Mouse (Mus musculus) gastrocnemius, adult 8-10 months (tissue): ENCODE measurements at regions not wholly inside any gene's neighbourhood (a gene's known extent, or its start where the extent isn't known, plus 50 kb on each side); places are given as distances from the start of the nearest gene placed in this dataset.

ENCODE experiments used
- DNase-seq, 2 experiments: peaks; one replicate each; pipeline ENCODE4 v3.0.0; 2022; ENCODE audit warnings: low spot score in 2 of 2

GRCm38 (mm10) chr3:147273446-147273845 lies 421.3 kb downstream of the Ttll7 start:
- no peak for DNase-seq

DNA sequence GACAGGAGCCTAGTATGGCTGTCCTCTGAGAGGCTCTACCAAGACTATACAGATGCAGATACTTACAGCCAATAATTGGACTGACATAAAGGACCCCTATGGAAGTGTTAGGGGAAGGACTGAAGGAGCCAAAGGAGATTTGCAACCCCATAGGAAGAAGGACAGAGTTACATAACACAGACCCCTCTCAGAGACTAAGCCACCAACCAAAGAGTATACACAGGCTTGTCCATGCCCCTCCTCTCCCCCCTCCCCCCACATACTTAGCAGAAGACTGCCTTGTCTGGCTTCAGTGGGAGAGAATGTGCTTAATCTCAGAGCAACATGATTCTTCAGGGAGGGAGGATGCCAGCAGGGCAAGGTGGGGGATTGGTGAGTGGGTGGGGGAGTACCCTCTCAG lies 426.4 kb downstream of the Ttll7 start:
- no peak for DNase-seq

- no peak for DNase-seq
Measured at GRCm38 (mm10) chr3:147283724-147284123, 431.6 kb downstream of the Ttll7 start.

DNA sequence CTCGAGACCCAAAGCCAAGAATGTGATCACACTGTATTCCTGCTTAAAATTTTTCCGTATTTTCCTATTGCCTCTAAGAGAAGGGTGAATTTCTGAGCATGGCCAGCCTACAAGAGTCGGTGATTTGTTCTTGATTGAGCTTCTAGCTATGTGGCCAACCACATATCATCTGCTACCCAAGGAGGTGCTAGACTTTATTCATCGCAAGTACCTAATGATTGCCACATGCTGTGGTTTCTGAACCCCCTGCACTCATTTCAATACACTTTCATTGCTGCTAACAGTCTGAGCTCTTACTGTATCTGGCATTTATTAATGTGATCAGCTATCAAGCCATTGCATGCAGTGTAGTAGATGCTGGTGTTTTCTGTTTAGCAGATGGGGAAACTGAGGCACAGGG lies 432.2 kb downstream of the Ttll7 start:
- no peak for DNase-seq

DNA sequence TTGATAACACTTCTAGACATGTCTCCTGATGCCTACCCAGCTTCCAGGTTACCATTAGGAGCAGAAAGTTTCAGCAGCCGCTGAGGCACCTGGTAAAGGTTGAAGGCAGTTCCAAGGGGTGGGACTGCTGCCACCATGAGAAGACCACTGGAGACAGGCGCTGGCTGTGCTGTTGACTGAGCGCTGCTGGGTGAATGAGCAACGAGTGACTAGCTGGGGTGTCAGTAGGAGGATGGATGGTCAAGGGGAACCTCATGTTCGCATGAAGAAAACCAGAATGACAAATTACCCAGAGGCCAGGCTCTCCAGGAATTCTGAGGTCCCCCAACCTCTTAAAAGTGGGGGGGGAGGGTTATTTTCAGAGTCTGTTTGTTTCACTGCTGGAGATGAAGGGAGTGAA lies 433.3 kb downstream of the Ttll7 start:
- no peak for DNase-seq

DNA sequence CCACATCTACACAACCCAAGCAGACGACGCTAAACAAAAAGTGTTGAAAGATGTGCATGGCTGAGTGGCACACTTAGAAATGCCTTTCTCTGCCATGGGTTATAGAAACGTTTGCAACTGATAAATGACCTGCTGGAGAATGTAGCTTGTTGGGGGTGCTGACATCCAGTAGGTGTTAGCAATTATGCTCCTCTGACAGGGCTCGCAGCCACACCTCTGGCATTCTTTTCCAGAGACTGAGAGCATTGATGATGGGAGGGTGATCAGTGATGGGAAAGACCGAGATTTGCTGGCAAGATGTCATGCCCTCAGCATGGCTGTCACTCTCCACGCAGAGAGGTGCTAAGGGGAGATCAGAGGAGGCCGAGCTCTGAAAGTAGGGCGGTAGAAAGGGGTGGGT lies 435.3 kb downstream of the Ttll7 start:
- no peak for DNase-seq

- no peak for DNase-seq
Measured at GRCm38 (mm10) chr3:147291696-147292327, 439.6 kb downstream of the Ttll7 start.

DNA sequence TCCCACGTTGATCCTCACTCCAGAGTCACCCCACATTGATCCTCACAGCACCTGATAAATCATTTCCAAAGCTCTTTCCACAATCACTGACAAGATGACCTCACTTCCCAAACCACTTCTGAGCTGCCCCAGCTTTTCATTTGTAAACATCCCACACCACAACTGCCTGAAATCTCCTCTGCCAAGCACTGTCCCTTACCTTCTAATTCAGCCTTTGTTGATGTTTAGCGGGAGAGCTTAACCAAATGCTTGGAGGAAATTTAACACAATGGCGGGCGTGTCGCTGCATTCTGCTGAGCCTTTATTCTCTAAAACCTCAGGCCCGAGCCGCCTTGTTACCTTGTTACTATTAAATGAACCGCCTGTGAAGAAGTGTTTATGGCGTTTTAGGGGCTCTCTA lies 445.9 kb downstream of the Ttll7 start:
- no peak for DNase-seq

DNA sequence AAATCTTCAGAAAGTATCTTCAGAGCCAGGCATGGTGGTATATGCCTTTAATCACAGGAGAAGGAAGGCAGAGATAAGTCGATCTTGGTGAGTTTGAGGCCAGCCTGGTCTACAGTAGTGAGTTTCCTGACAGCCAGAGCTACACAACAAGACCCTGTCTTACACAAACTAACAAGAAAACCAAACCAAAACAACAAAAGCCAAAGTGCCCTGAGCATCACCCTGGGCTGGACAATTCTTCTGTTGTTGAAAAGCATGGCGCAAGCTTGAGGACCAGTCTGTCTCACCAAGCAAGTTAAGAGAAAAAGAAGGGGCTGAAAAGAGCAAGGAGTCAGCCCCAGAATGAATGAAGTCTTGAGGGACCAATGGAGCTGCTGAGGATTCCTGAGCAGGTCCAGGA lies 473.4 kb downstream of the Ttll7 start:
- no peak for DNase-seq

DNA sequence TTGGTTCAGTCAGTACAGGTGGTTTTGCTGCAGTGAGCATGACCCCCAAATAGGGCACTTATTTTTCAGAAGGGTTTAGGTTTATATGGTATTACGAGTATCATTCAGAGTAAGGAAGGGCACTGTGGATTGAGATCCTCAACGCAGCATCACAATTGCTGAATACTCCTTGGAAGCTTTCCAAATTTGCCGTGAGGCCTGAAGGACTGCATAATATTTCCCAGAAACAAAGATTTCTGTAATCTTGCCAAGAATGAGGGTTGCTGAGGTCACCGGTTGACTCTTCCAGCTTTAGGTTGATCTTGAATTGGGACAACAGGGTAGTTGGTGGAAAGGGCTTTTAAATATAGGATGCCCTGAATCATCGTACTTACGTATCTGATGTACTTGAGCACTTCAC lies 482.1 kb downstream of the Ttll7 start:
- no peak for DNase-seq

GRCm38 (mm10) chr3:147335286-147335685 lies 483.1 kb downstream of the Ttll7 start:
- DNase-seq, result no peak

- DNase-seq, result no peak
Measured at GRCm38 (mm10) chr3:147339427-147339826, 487.3 kb downstream of the Ttll7 start.

GRCm38 (mm10) chr3:147347278-147348039 lies 495.3 kb downstream of the Ttll7 start:
- DNase-seq, result no peak

GRCm38 (mm10) chr3:147387077-147387476 lies 534.9 kb downstream of the Ttll7 start:
- no peak for DNase-seq

- no peak for DNase-seq
Measured at GRCm38 (mm10) chr3:147398298-147398697, 546.1 kb downstream of the Ttll7 start.

GRCm38 (mm10) chr3:147412274-147412673 lies 560.1 kb downstream of the Ttll7 start:
- DNase-seq, result no peak

GRCm38 (mm10) chr3:147416926-147417325 lies 564.8 kb downstream of the Ttll7 start:
- DNase-seq, result no peak

- no peak for DNase-seq
Measured at GRCm38 (mm10) chr3:147419129-147419528, 567.0 kb downstream of the Ttll7 start.

DNA sequence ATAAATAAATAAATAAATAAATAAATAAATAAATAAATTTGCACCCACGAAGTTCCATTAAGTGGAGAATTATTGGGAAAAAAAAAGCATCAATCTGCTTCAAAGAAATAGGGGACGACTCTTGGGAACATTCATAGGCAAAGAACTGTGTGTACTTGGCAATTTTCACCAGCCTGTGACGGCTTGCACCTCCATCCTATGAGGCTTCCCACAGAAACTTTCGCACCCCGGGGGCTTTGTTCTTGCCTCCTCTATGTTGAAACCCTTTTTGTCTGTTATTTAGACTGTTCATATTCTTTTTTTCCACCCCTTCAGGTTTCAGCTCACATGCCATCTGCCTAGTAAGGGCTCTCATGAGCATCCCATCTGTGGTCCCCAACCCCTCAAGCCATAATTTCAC lies 570.0 kb downstream of the Ttll7 start:
- no peak for DNase-seq

DNA sequence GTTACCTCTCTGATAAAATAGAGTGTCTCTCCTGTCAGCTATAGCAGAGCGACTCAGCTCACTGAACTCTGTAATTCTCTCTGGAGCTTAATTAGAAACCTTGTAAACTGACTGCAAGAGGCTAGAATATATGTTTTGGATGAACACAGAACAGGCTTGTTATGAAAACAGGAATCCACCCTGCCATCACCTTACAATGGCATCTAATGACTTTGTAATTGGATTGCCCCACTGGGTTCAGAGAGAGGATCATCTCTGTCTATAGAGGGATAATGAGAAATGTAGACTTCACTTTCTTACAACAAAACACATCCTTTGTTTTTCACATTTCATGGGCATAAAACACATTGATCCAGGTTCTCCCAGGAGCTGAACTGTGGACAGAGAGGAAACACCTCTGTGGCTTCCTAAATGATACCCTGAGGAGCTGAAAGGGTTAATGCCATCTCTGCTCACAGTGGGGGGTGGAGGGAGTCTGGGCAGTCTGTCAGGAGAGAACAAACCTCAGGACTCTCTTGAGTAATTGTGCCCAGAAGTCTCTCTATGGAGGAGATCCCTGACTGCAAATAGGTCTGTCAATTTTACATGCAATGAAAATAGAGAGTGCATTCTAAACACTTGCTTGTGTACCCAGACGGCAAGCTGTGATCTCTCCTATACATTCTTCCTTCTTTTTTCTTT lies 571.9 kb downstream of the Ttll7 start:
- DNase-seq, result no peak

GRCm38 (mm10) chr3:147428837-147429236 lies 576.7 kb downstream of the Ttll7 start:
- no peak for DNase-seq

GRCm38 (mm10) chr3:147442925-147443690 lies 590.9 kb downstream of the Ttll7 start:
- no peak for DNase-seq
